Mouse (Mus musculus) hindbrain, embryonic 10.5 days (tissue): Measurements from ENCODE around the gene Fbxo42. TPM values are rescaled to one million over a fixed set of nuclear protein-coding genes. Genes with fewer than 3 reads are reported as not detected.

Experiments used
- DNase-seq: peaks from one replicate; pipeline ENCODE4 v3.0.0-alpha.2; 2017; ENCODE audit warnings: low spot score
- H3K27ac ChIP-seq: fragments of 300-500 bp; sonication (generic); 2 replicates; pipeline ENCODE4 v1.5.1; 2016; ENCODE audit warnings: mild to moderate bottlenecking, moderate library complexity
- H3K27me3 ChIP-seq: fragments of 300-500 bp; sonication (generic); 2 replicates; pipeline ENCODE4 v1.6.1; 2016; ENCODE audit warnings: mild to moderate bottlenecking; ENCODE audit not compliant: poor library complexity, insufficient read depth, severe bottlenecking
- H3K36me3 ChIP-seq: fragments of 300-500 bp; sonication (generic); 2 replicates; pipeline ENCODE4 v1.6.1; 2016; ENCODE audit warnings: mild to moderate bottlenecking, moderate library complexity
- H3K4me1 ChIP-seq: fragments of 300-500 bp; sonication (generic); replicated peaks from 2 replicates; pipeline ENCODE4 v1.6.1; 2016; ENCODE audit warnings: mild to moderate bottlenecking
- H3K4me3 ChIP-seq: fragments of 300-500 bp; sonication (generic); 2 replicates; pipeline ENCODE4 v1.5.1; 2016; ENCODE audit warnings: mild to moderate bottlenecking, moderate library complexity
- H3K9me3 ChIP-seq: fragments of 300-500 bp; sonication (generic); 2 replicates; pipeline ENCODE4 v1.6.1; 2016; ENCODE audit warnings: mild to moderate bottlenecking, moderate library complexity
- WGBS: fragments of 180-500 bp; shearing (Covaris S2); methylation state at CpG from one replicate; pipeline ENCODE4 v1.1.7; 2016; 5-methylcytosine and 5-hydroxymethylcytosine counted together
- polyA plus RNA-seq: library from polyadenylated mRNA; unstranded; fragments of >200 nt; fragmentation: Nextera tagmentation; extraction: Ambion mirVana; gene quantifications from 2 replicates; pipeline ENCODE4 v1.2.1, GENCODE M21; 2016

The Fbxo42 gene
- polyA plus RNA-seq, 1 experiment from 2014 or later = 24.5 TPM

- DNase-seq = peak; percentile 87
- Histone ChIP-seq H3K36me3 (no peaks in the 10 kb centered on the region), H3K4me1 (peaks cover 55% of the 10 kb centered on the region), H3K27ac (peak within 1 kb of the TSS; percentile 68), H3K27me3 (peaks cover 88% of the 10 kb centered on the region), H3K9me3 (no peaks in the 10 kb centered on the region), H3K4me3 (peak within 1 kb of the TSS; percentile 52)
- WGBS = 2% methylated on average over 31 of the region's 31 CpGs
Observed at GRCm38 (mm10) chr4:141239388-141240125, 91.8 kb downstream of the Fbxo42 start, which contains the start of gene Arhgef19. Gene Arhgef19, plus strand, starts transcription at chr4:141239499.

- Histone ChIP-seq H3K4me3 (no peak overlapping the region), H3K36me3 (no peaks in the 10 kb centered on the region), H3K27ac (no peak overlapping the region), H3K27me3 (peaks cover 97% of the 10 kb centered on the region), H3K4me1 (peaks cover 63% of the 10 kb centered on the region), H3K9me3 (no peaks in the 10 kb centered on the region)
- peak; percentile 38 for DNase-seq
- 1% methylated on average over 14 of the region's 14 CpGs for WGBS
Observed at GRCm38 (mm10) chr4:141240617-141241016, 92.9 kb downstream of the Fbxo42 start.

GRCm38 (mm10) chr4:141241861-141242260 lies 94.1 kb downstream of the Fbxo42 start:
- no peak for DNase-seq

GRCm38 (mm10) chr4:141242651-141243241 lies 95.0 kb downstream of the Fbxo42 start:
- peak; percentile 25 for DNase-seq
- Histone ChIP-seq H3K27ac (peak overlapping the region; percentile 81), H3K4me1 (peaks cover 83% of the 10 kb centered on the region), H3K9me3 (no peaks in the 10 kb centered on the region), H3K4me3 (peak overlapping the region; percentile 34), H3K36me3 (no peaks in the 10 kb centered on the region), H3K27me3 (peaks cover 100% of the 10 kb centered on the region)
- 2% methylated on average over 11 of the region's 11 CpGs for WGBS

More at GRCm38 (mm10) chr4:141241861-141242260, 94.1 kb downstream of the Fbxo42 start:
- Histone ChIP-seq H3K4me3 (no peak overlapping the region), H3K4me1 (peaks cover 74% of the 10 kb centered on the region), H3K27ac (peak overlapping the region; percentile 81; the same call in 1 of the 2 replicates), H3K27me3 (peaks cover 100% of the 10 kb centered on the region), H3K36me3 (no peaks in the 10 kb centered on the region), H3K9me3 (no peaks in the 10 kb centered on the region)
- WGBS = 26% methylated on average over 15 of the region's 15 CpGs

- H3K4me3 ChIP-seq = peak overlapping the region; percentile 34; the same call in 1 of the 2 replicates
Observed at GRCm38 (mm10) chr4:141243636-141244035, 95.9 kb downstream of the Fbxo42 start.

GRCm38 (mm10) chr4:141244401-141244800 lies 96.7 kb downstream of the Fbxo42 start:
- no peak for DNase-seq
- Histone ChIP-seq H3K27me3 (peaks cover 100% of the 10 kb centered on the region), H3K27ac (peak overlapping the region; percentile 79), H3K9me3 (no peaks in the 10 kb centered on the region), H3K4me3 (peak overlapping the region; percentile 34), H3K36me3 (no peaks in the 10 kb centered on the region), H3K4me1 (peaks cover 84% of the 10 kb centered on the region)
- WGBS = 33% methylated on average over 5 of the region's 5 CpGs

More at GRCm38 (mm10) chr4:141243636-141244035, 95.9 kb downstream of the Fbxo42 start:
- WGBS = 69% methylated on average over 5 of the region's 5 CpGs
- no peak for DNase-seq
- Histone ChIP-seq H3K9me3 (no peaks in the 10 kb centered on the region), H3K27me3 (peaks cover 100% of the 10 kb centered on the region), H3K36me3 (no peaks in the 10 kb centered on the region), H3K4me1 (peaks cover 89% of the 10 kb centered on the region), H3K27ac (peak overlapping the region; percentile 81)

GRCm38 (mm10) chr4:141244931-141245425 lies 97.3 kb downstream of the Fbxo42 start:
- no peaks in the 10 kb centered on the region for H3K9me3 ChIP-seq
- peak overlapping the region; percentile 79 for H3K27ac ChIP-seq
- peaks cover 100% of the 10 kb centered on the region for H3K27me3 ChIP-seq
- peak overlapping the region; percentile 34 for H3K4me3 ChIP-seq
- WGBS = 15% methylated on average over 9 of the region's 9 CpGs
- DNase-seq = peak; percentile 45
- H3K36me3 ChIP-seq = no peaks in the 10 kb centered on the region
- peaks cover 78% of the 10 kb centered on the region for H3K4me1 ChIP-seq

GRCm38 (mm10) chr4:141246089-141246997 lies 98.6 kb downstream of the Fbxo42 start:
- H3K27me3 ChIP-seq = peaks cover 100% of the 10 kb centered on the region
- 21% methylated on average over 24 of the region's 24 CpGs for WGBS
- no peak overlapping the region for H3K27ac ChIP-seq
- H3K9me3 ChIP-seq = no peaks in the 10 kb centered on the region
- 0 out of 2 replicates have a peak, but pooled peaks cover 3% of the 10 kb centered on the region for H3K36me3 ChIP-seq
- no peak for DNase-seq
- peaks cover 75% of the 10 kb centered on the region for H3K4me1 ChIP-seq
- peak overlapping the region; percentile 51 for H3K4me3 ChIP-seq

- Histone ChIP-seq H3K4me1 (peaks cover 69% of the 10 kb centered on the region), H3K9me3 (no peaks in the 10 kb centered on the region), H3K27me3 (peaks cover 100% of the 10 kb centered on the region), H3K4me3 (peak overlapping the region; percentile 51), H3K36me3 (0 out of 2 replicates have a peak, but pooled peaks cover 3% of the 10 kb centered on the region), H3K27ac (no peak overlapping the region)
- DNase-seq = no peak
- WGBS = 2% methylated on average over 17 of the region's 17 CpGs
Observed at GRCm38 (mm10) chr4:141246998-141247350, 99.3 kb downstream of the Fbxo42 start.

GRCm38 (mm10) chr4:141247776-141248613 lies 100.3 kb downstream of the Fbxo42 start:
- H3K27ac ChIP-seq = no peak overlapping the region; the same call in 1 of the 2 replicates
- H3K27me3 ChIP-seq = peaks cover 89% of the 10 kb centered on the region
- whole genome bisulfite sequencing = under 1% methylated on average over 60 of the region's 60 CpGs
- DNase-seq = no peak
- H3K4me1 ChIP-seq = peaks cover 58% of the 10 kb centered on the region
- H3K4me3 ChIP-seq = peak overlapping the region; percentile 51
- no peaks in the 10 kb centered on the region for H3K9me3 ChIP-seq
- 0 out of 2 replicates have a peak, but pooled peaks cover 3% of the 10 kb centered on the region for H3K36me3 ChIP-seq

- H3K4me1 ChIP-seq = peaks cover 55% of the 10 kb centered on the region
- 11% methylated on average over 11 of the region's 11 CpGs for WGBS
- H3K4me3 ChIP-seq = 0 out of 2 replicates have a peak overlapping the region, but pooled peaks have one; percentile 51
Observed at GRCm38 (mm10) chr4:141248614-141248978, 100.9 kb downstream of the Fbxo42 start.

More at GRCm38 (mm10) chr4:141248614-141248978, 100.9 kb downstream of the Fbxo42 start:
- H3K36me3 ChIP-seq = 0 out of 2 replicates have a peak, but pooled peaks cover 3% of the 10 kb centered on the region
- H3K27ac ChIP-seq = no peak overlapping the region
- DNase-seq = no peak
- H3K27me3 ChIP-seq = peaks cover 83% of the 10 kb centered on the region
- no peaks in the 10 kb centered on the region for H3K9me3 ChIP-seq
